Mouse (Mus musculus) brain, embryonic 14.5 days (tissue): Measurements from ENCODE around the gene Sertad4.
A peak's percentile ranks its signal among the peaks of the same experiment; 100 is the strongest.

Source experiments
- CTCF ChIP-seq: fragments of 200-500 bp; IDR thresholded peaks from 2 replicates; pipeline ENCODE4 v1.5.1; 2012; ENCODE audit warnings: inconsistent platforms, mild to moderate bottlenecking, moderate library complexity, borderline replicate concordance; ENCODE audit not compliant: insufficient read depth, insufficient read length; ENCODE audit errors: extremely low read depth
- POLR2A ChIP-seq: fragments of 200-500 bp; IDR thresholded peaks from 2 replicates; pipeline ENCODE4 v1.6.1; 2012; ENCODE audit warnings: mild to moderate bottlenecking, inconsistent platforms, borderline replicate concordance; ENCODE audit not compliant: poor library complexity, insufficient read depth, insufficient read length, severe bottlenecking; ENCODE audit errors: extremely low read depth

GRCm38 (mm10) chr1:192880130-192880529 lies 24.6 kb upstream of the Sertad4 start:
- TF ChIP-seq POLR2A: no peak
- peak; percentile 33; the same call in 1 of the 2 replicates for TF ChIP-seq CTCF
